Mouse (Mus musculus): ENCODE data around the gene Hyal3. TPM values are rescaled to one million over a fixed set of nuclear protein-coding genes. Genes with fewer than 3 reads are reported as not detected.

Hyal3 gene
- 0.96 and 1.2 TPM in 2 replicates for polyA plus RNA-seq (2014; fragmentation: Nextera tagmentation; extraction: Ambion mirVana)

- Histone ChIP-seq H3K9ac (peak within 1 kb of the TSS; percentile 75), H3K4me3 (replicated peaks; ENCODE audit: low read length) (peak within 1 kb of the TSS; percentile 55), H3K27me3 (ENCODE audit: control insufficient read depth, insufficient read depth, low read length) (no peaks in the 10 kb centered on the region), H3K4me2 (replicated peaks) (peak within 1 kb of the TSS; percentile 72), H3K9me3 (ENCODE audit: control insufficient read depth, low read length) (no peaks in the 10 kb centered on the region), H3K4me1 (replicated peaks; ENCODE audit: control insufficient read depth, insufficient read depth, low read length) (peaks cover 17% of the 10 kb centered on the region), H3K27ac (peak within 1 kb of the TSS; percentile 83), H3K36me3 (replicated peaks; ENCODE audit: control insufficient read depth, insufficient read depth) (no peaks in the 10 kb centered on the region)
- DNase-seq (ENCODE audit: low spot score) (peak; percentile 83), ATAC-seq (ENCODE audit: low FRiP score) (peak; percentile 73)
- under 1% methylated on average over 32 of the region's 32 CpGs for WGBS
Observed at GRCm38 (mm10) chr9:107580501-107581317, at the start of gene Hyal3. Gene Hyal3, plus strand, starts transcription at chr9:107580818.

- H3K4me3 ChIP-seq (replicated peaks; ENCODE audit: low read length): peak within 1 kb of the TSS; percentile 66
- H3K4me1 ChIP-seq (replicated peaks; ENCODE audit: control insufficient read depth, insufficient read depth, low read length): peaks cover 23% of the 10 kb centered on the region
- DNase-seq (ENCODE audit: low spot score) (peak; percentile 92), ATAC-seq (ENCODE audit: low FRiP score) (peak; percentile 99)
- peaks cover 18% of the 10 kb centered on the region for H3K36me3 ChIP-seq (replicated peaks; ENCODE audit: control insufficient read depth, insufficient read depth)
- peak within 1 kb of the TSS; percentile 98 for H3K4me2 ChIP-seq (replicated peaks)
- no peaks in the 10 kb centered on the region for H3K9me3 ChIP-seq (ENCODE audit: control insufficient read depth, low read length)
- H3K9ac ChIP-seq: peak within 1 kb of the TSS; percentile 78
- H3K27me3 ChIP-seq (ENCODE audit: control insufficient read depth, insufficient read depth, low read length): no peaks in the 10 kb centered on the region
- H3K27ac ChIP-seq: peak within 1 kb of the TSS; percentile 48; the same call in 1 of the 2 replicates
- under 1% methylated on average over 48 of the region's 48 CpGs for WGBS
Observed at GRCm38 (mm10) chr9:107533791-107534407, 46.7 kb upstream of the Hyal3 start, which contains the start of gene Tmem115. Gene Tmem115, plus strand, starts transcription at chr9:107533945.

DNA sequence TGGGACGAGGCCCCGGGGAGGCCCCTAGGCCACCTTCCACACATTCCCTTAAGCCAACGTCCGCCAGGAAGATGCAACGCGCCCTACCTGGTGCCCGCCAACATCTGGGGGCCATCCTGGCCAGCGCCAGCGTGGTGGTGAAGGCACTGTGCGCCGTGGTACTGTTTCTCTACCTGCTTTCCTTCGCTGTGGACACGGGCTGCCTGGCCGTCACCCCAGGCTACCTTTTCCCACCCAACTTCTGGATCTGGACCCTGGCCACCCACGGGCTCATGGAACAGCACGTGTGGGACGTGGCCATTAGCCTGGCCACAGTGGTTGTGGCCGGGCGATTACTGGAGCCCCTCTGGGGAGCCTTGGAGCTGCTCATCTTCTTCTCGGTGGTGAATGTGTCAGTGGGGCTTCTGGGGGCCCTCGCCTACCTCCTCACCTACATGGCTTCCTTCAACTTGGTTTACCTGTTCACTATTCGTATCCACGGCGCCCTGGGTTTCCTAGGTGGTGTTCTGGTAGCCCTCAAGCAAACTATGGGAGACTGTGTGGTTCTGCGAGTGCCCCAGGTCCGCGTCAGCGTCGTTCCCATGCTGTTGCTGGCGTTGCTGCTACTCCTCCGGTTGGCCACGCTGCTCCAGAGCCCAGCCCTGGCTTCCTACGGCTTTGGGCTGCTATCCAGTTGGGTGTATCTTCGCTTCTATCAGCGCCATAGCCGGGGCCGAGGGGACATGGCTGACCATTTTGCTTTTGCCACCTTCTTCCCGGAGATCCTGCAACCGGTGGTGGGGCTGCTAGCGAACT lies 46.0 kb upstream of the Hyal3 start:
- ATAC-seq (ENCODE audit: low FRiP score) (peak; percentile 10), DNase-seq (ENCODE audit: low spot score) (no peak)
- H3K4me3 ChIP-seq (replicated peaks; ENCODE audit: low read length): peak overlapping the region; percentile 66
- H3K4me2 ChIP-seq (replicated peaks): peak overlapping the region; percentile 98
- no peaks in the 10 kb centered on the region for H3K27me3 ChIP-seq (ENCODE audit: control insufficient read depth, insufficient read depth, low read length)
- H3K36me3 ChIP-seq (replicated peaks; ENCODE audit: control insufficient read depth, insufficient read depth): peaks cover 25% of the 10 kb centered on the region
- no peaks in the 10 kb centered on the region for H3K9me3 ChIP-seq (ENCODE audit: control insufficient read depth, low read length)
- peak overlapping the region; percentile 78 for H3K9ac ChIP-seq
- peak overlapping the region; percentile 48; the same call in 1 of the 2 replicates for H3K27ac ChIP-seq
- under 1% methylated on average over 40 of the region's 40 CpGs for WGBS
- peaks cover 23% of the 10 kb centered on the region for H3K4me1 ChIP-seq (replicated peaks; ENCODE audit: control insufficient read depth, insufficient read depth, low read length)

DNA sequence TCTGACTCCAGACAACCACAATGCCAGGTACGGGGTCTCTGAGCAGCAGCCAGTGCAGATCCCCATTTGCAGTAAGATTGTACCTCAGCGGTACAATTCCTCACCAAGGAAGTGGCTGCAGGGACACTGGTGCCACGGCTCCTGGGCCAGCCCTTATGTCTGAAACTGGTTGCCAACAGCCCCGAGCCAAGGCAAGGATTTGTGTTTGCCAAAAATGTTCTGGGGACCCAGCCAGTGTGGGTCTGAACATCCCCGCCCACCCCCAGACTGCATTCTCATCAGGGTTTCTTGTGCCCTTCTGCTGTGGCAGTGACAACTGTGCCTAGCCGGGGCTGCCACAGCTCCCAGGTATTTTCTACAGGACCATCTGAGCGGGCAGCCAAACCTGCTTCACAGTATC lies 42.4 kb upstream of the Hyal3 start:
- no peak for ATAC-seq (ENCODE audit: low FRiP score)
- Histone ChIP-seq H3K4me1 (replicated peaks; ENCODE audit: control insufficient read depth, insufficient read depth, low read length) (peaks cover 42% of the 10 kb centered on the region), H3K4me3 (replicated peaks; ENCODE audit: low read length) (no peak overlapping the region), H3K36me3 (replicated peaks; ENCODE audit: control insufficient read depth, insufficient read depth) (peaks cover 36% of the 10 kb centered on the region), H3K4me2 (replicated peaks) (no peak overlapping the region), H3K27ac (no peak overlapping the region), H3K9ac (no peak overlapping the region), H3K27me3 (ENCODE audit: control insufficient read depth, insufficient read depth, low read length) (no peaks in the 10 kb centered on the region), H3K9me3 (ENCODE audit: control insufficient read depth, low read length) (no peaks in the 10 kb centered on the region)
- WGBS: 96% methylated on average over 7 of the region's 7 CpGs
- no peak for DNase-seq (ENCODE audit: low spot score)

DNA sequence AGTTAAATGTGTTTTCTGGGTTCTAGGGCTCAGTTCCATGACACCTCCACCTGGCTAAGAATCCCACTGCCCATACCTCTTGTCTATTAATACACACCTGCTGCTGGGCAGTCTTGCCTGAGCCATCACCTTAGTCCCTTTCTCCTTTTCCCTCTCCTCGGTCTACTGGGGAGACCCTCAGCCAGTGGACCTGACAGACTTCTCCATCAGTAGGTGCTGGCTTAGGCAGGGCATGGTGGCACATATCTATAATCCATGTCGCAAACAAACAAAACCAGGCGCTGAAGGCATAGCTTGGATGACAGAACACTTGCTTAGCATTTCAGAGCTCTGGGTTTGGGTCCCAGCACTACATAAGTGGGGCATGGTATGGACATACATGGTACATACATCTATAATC lies 41.9 kb upstream of the Hyal3 start:
- Histone ChIP-seq H3K4me2 (replicated peaks) (no peak overlapping the region), H3K27ac (no peak overlapping the region), H3K4me3 (replicated peaks; ENCODE audit: low read length) (no peak overlapping the region), H3K36me3 (replicated peaks; ENCODE audit: control insufficient read depth, insufficient read depth) (peaks cover 36% of the 10 kb centered on the region), H3K27me3 (ENCODE audit: control insufficient read depth, insufficient read depth, low read length) (no peaks in the 10 kb centered on the region), H3K9me3 (ENCODE audit: control insufficient read depth, low read length) (no peaks in the 10 kb centered on the region), H3K9ac (no peak overlapping the region), H3K4me1 (replicated peaks; ENCODE audit: control insufficient read depth, insufficient read depth, low read length) (peaks cover 42% of the 10 kb centered on the region)
- DNase-seq (ENCODE audit: low spot score) (no peak), ATAC-seq (ENCODE audit: low FRiP score) (no peak)
- 97% methylated on average over 3 of the region's 3 CpGs for WGBS

DNA sequence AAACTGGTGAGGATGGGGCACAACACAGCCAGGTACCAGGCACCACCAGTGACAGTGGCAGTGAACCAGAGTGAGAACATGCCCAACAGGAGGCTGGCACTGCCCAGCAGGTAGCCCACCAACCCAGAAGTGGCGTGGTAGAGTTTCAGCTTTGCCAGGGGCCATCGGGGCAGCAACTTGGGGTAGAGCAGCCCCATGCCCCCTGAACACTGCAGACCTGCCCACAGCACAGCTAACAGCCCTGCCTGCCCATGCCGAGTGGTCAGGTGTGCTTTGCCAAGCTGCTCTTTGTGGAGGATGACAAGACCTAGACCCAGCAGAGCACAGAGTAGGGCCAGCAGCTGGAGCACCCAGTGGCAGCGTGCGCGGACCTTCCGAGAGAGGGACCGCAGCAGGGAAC lies 40.7 kb upstream of the Hyal3 start:
- H3K4me3 ChIP-seq (replicated peaks; ENCODE audit: low read length): no peak overlapping the region
- DNase-seq (ENCODE audit: low spot score) (no peak), ATAC-seq (ENCODE audit: low FRiP score) (no peak)
- WGBS: 92% methylated on average over 8 of the region's 8 CpGs
- no peak overlapping the region for H3K9ac ChIP-seq
- H3K4me1 ChIP-seq (replicated peaks; ENCODE audit: control insufficient read depth, insufficient read depth, low read length): peaks cover 42% of the 10 kb centered on the region
- no peak overlapping the region for H3K27ac ChIP-seq
- no peak overlapping the region for H3K4me2 ChIP-seq (replicated peaks)
- H3K36me3 ChIP-seq (replicated peaks; ENCODE audit: control insufficient read depth, insufficient read depth): peaks cover 47% of the 10 kb centered on the region
- H3K27me3 ChIP-seq (ENCODE audit: control insufficient read depth, insufficient read depth, low read length): no peaks in the 10 kb centered on the region
- H3K9me3 ChIP-seq (ENCODE audit: control insufficient read depth, low read length): no peaks in the 10 kb centered on the region

GRCm38 (mm10) chr9:107540420-107540819 lies 40.2 kb upstream of the Hyal3 start:
- DNase-seq (ENCODE audit: low spot score) (no peak), ATAC-seq (ENCODE audit: low FRiP score) (no peak)
- no peaks in the 10 kb centered on the region for H3K9me3 ChIP-seq (ENCODE audit: control insufficient read depth, low read length)
- peak overlapping the region; percentile 62; the same call in 1 of the 2 replicates for H3K9ac ChIP-seq
- no peaks in the 10 kb centered on the region for H3K27me3 ChIP-seq (ENCODE audit: control insufficient read depth, insufficient read depth, low read length)
- H3K4me3 ChIP-seq (replicated peaks; ENCODE audit: low read length): peak overlapping the region; percentile 49
- peak overlapping the region; percentile 84 for H3K4me2 ChIP-seq (replicated peaks)
- peaks cover 37% of the 10 kb centered on the region for H3K4me1 ChIP-seq (replicated peaks; ENCODE audit: control insufficient read depth, insufficient read depth, low read length)
- WGBS: 61% methylated on average over 4 of the region's 4 CpGs
- peaks cover 51% of the 10 kb centered on the region for H3K36me3 ChIP-seq (replicated peaks; ENCODE audit: control insufficient read depth, insufficient read depth)
- no peak overlapping the region for H3K27ac ChIP-seq

DNA sequence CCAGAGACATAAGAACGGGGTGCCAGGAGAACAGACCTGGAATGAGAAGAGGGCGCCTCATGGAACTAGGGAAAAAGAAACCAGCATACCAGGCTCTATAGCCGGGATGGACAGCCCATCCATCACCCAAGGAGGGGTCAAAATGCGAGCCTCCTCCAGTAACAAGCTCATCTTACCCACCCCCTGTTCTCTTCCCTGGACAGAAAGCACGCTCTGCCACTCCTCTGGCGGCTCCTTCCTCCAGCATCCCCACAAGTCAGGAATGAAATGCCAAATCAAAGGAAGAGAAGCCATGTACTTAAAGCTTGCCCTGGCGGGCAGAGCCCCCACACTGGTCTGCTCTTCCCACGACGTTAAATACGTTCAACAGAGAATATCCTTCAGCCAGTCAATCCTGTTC lies 39.6 kb upstream of the Hyal3 start:
- Histone ChIP-seq H3K4me1 (replicated peaks; ENCODE audit: control insufficient read depth, insufficient read depth, low read length) (peaks cover 32% of the 10 kb centered on the region), H3K9ac (peak overlapping the region; percentile 62), H3K9me3 (ENCODE audit: control insufficient read depth, low read length) (no peaks in the 10 kb centered on the region), H3K4me3 (replicated peaks; ENCODE audit: low read length) (peak overlapping the region; percentile 49), H3K4me2 (replicated peaks) (peak overlapping the region; percentile 84), H3K27me3 (ENCODE audit: control insufficient read depth, insufficient read depth, low read length) (no peaks in the 10 kb centered on the region), H3K27ac (peak overlapping the region; percentile 4; the same call in 1 of the 2 replicates), H3K36me3 (replicated peaks; ENCODE audit: control insufficient read depth, insufficient read depth) (peaks cover 51% of the 10 kb centered on the region)
- no peak for DNase-seq (ENCODE audit: low spot score)
- WGBS: 30% methylated on average over 10 of the region's 10 CpGs
- ATAC-seq (ENCODE audit: low FRiP score): no peak

Measured in hindbrain, embryonic 14.5 days (tissue).